Mouse (Mus musculus) embryonic facial prominence, embryonic 12.5 days (tissue): ENCODE measurements around the gene N4bp2l1. TPM values are rescaled to one million over a fixed set of nuclear protein-coding genes. Genes with fewer than 3 reads are reported as not detected.
"Not testable (repeated sequence)": the region's sequence is repeated elsewhere in the genome, so short reads cannot be mapped to it uniquely, and the experiment has no call there.

Experiments used
- ATAC-seq: fragments of 200-750 bp; cut with Nextera tagmentation; 2 replicates; pipeline ENCODE4 v1.8.0; 2017; ENCODE audit not compliant: insufficient number of reproducible peaks, insufficient read depth, low FRiP score, low TSS enrichment
- H3K27ac ChIP-seq: fragments of 300-500 bp; sonication (generic); 2 replicates; pipeline ENCODE4 v1.5.1; 2016; ENCODE audit warnings: mild to moderate bottlenecking
- H3K27me3 ChIP-seq: fragments of 300-500 bp; sonication (generic); 2 replicates; pipeline ENCODE4 v1.6.1; 2016; ENCODE audit warnings: mild to moderate bottlenecking, moderate library complexity
- H3K36me3 ChIP-seq: fragments of 300-500 bp; sonication (generic); 2 replicates; pipeline ENCODE4 v1.6.1; 2016; ENCODE audit warnings: mild to moderate bottlenecking
- H3K4me1 ChIP-seq: fragments of 300-500 bp; sonication (generic); 2 replicates; pipeline ENCODE4 v1.6.1; 2016
- H3K4me2 ChIP-seq: fragments of 300-500 bp; sonication (generic); replicated peaks from 2 replicates; pipeline ENCODE4 v1.6.1; 2016; ENCODE audit warnings: mild to moderate bottlenecking, moderate library complexity
- H3K4me3 ChIP-seq: fragments of 300-500 bp; sonication (generic); 2 replicates; pipeline ENCODE4 v1.5.1; 2016; ENCODE audit warnings: mild to moderate bottlenecking
- H3K9ac ChIP-seq: fragments of 300-500 bp; sonication (generic); 2 replicates; pipeline ENCODE4 v1.6.1; 2016; ENCODE audit warnings: mild to moderate bottlenecking, moderate library complexity
- H3K9me3 ChIP-seq: fragments of 300-500 bp; sonication (generic); 2 replicates; pipeline ENCODE4 v1.6.1; 2016; ENCODE audit warnings: mild to moderate bottlenecking, moderate library complexity
- WGBS: fragments of 180-500 bp; shearing (Covaris S2); methylation state at CpG from one replicate; pipeline ENCODE4 v1.1.7; 2016; 5-methylcytosine and 5-hydroxymethylcytosine counted together
- polyA plus RNA-seq: library from polyadenylated mRNA; unstranded; fragments of >200 nt; fragmentation: Nextera tagmentation; extraction: Ambion mirVana; gene quantifications from 2 replicates; pipeline ENCODE4 v1.2.1, GENCODE M21; 2016

The N4bp2l1 gene
- 4.7 and 5.3 TPM in 2 replicates for polyA plus RNA-seq

GRCm38 (mm10) chr5:150597088-150597487, at the start of gene N4bp2l1:
Gene N4bp2l1, minus strand, starts transcription at chr5:150597188.
- WGBS: 63% methylated on average over 7 of the region's 7 CpGs

GRCm38 (mm10) chr5:150644926-150645325, 47.9 kb upstream of the N4bp2l1 start:
- no peak overlapping the region for H3K9ac ChIP-seq
- no peak overlapping the region for H3K27ac ChIP-seq
- no peak overlapping the region for H3K4me3 ChIP-seq
- no peaks in the 10 kb centered on the region for H3K4me1 ChIP-seq
- peaks cover 39% of the 10 kb centered on the region for H3K36me3 ChIP-seq
- H3K4me2 ChIP-seq: no peak overlapping the region
- no peaks in the 10 kb centered on the region for H3K27me3 ChIP-seq
- H3K9me3 ChIP-seq: no peaks in the 10 kb centered on the region
- WGBS: 90% methylated on average over 4 of the region's 4 CpGs
- ATAC-seq: no peak

More at GRCm38 (mm10) chr5:150597088-150597487, at the start of gene N4bp2l1:
- Histone ChIP-seq H3K36me3 (no peaks in the 10 kb centered on the region), H3K27ac (no peak within 1 kb of the TSS), H3K27me3 (peaks cover 39% of the 10 kb centered on the region), H3K9me3 (no peaks in the 10 kb centered on the region), H3K4me2 (no peak within 1 kb of the TSS), H3K9ac (no peak within 1 kb of the TSS), H3K4me3 (no peak within 1 kb of the TSS), H3K4me1 (peaks cover 4% of the 10 kb centered on the region; the same call in 1 of the 2 replicates)
- no peak for ATAC-seq

- WGBS: 97% methylated on average over 4 of the region's 4 CpGs
- H3K4me2 ChIP-seq, H3K27ac ChIP-seq, ATAC-seq, H3K27me3 ChIP-seq, H3K4me3 ChIP-seq, H3K9me3 ChIP-seq, H3K4me1 ChIP-seq, H3K9ac ChIP-seq: not testable (repeated sequence)
- peaks cover 28% of the 10 kb centered on the region; the same call in 1 of the 2 replicates for H3K36me3 ChIP-seq
These were observed 46.4 kb upstream of the N4bp2l1 start for GRCm38 (mm10) chr5:150643390-150643789.

- Histone ChIP-seq H3K4me1 (no peaks in the 10 kb centered on the region), H3K9ac (no peak overlapping the region), H3K4me3 (no peak overlapping the region), H3K27me3 (no peaks in the 10 kb centered on the region), H3K27ac (no peak overlapping the region), H3K9me3 (no peaks in the 10 kb centered on the region), H3K36me3 (peaks cover 30% of the 10 kb centered on the region; the same call in 1 of the 2 replicates), H3K4me2 (no peak overlapping the region)
- WGBS: 91% methylated on average over 3 of the region's 3 CpGs
- no peak for ATAC-seq
These were observed 44.5 kb upstream of the N4bp2l1 start for GRCm38 (mm10) chr5:150641440-150641839.

- Histone ChIP-seq H3K4me1 (no peaks in the 10 kb centered on the region), H3K4me3 (no peak overlapping the region), H3K27ac (no peak overlapping the region), H3K4me2 (no peak overlapping the region), H3K27me3 (no peaks in the 10 kb centered on the region), H3K9ac (no peak overlapping the region), H3K9me3 (no peaks in the 10 kb centered on the region), H3K36me3 (peaks cover 2% of the 10 kb centered on the region)
- WGBS: 90% methylated on average over 2 of the region's 2 CpGs
- no peak for ATAC-seq
These were observed 32.7 kb upstream of the N4bp2l1 start for GRCm38 (mm10) chr5:150629692-150630091.

- Histone ChIP-seq H3K9me3 (no peaks in the 10 kb centered on the region), H3K27me3 (no peaks in the 10 kb centered on the region), H3K36me3 (no peaks in the 10 kb centered on the region; the same call in 1 of the 2 replicates), H3K4me1 (no peaks in the 10 kb centered on the region), H3K9ac (no peak overlapping the region), H3K4me3 (no peak overlapping the region), H3K4me2 (no peak overlapping the region), H3K27ac (no peak overlapping the region)
- ATAC-seq: no peak
- WGBS: 90% methylated on average over 1 of the region's 1 CpGs
These were observed 32.3 kb upstream of the N4bp2l1 start for GRCm38 (mm10) chr5:150629272-150629671.

GRCm38 (mm10) chr5:150625528-150625927, 28.5 kb upstream of the N4bp2l1 start:
- Histone ChIP-seq H3K4me2 (no peak overlapping the region), H3K4me1 (no peaks in the 10 kb centered on the region), H3K27me3 (no peaks in the 10 kb centered on the region), H3K27ac (no peak overlapping the region), H3K4me3 (no peak overlapping the region), H3K9ac (no peak overlapping the region), H3K9me3 (no peaks in the 10 kb centered on the region), H3K36me3 (no peaks in the 10 kb centered on the region)
- WGBS: 92% methylated on average over 7 of the region's 7 CpGs
- no peak for ATAC-seq

- Histone ChIP-seq H3K27me3 (no peaks in the 10 kb centered on the region), H3K4me2 (no peak overlapping the region), H3K4me1 (no peaks in the 10 kb centered on the region), H3K4me3 (no peak overlapping the region), H3K27ac (no peak overlapping the region), H3K9me3 (no peaks in the 10 kb centered on the region), H3K9ac (no peak overlapping the region), H3K36me3 (no peaks in the 10 kb centered on the region)
- ATAC-seq: no peak
- 23% methylated on average over 1 of the region's 1 CpGs for WGBS
These were observed 25.8 kb upstream of the N4bp2l1 start for GRCm38 (mm10) chr5:150622792-150623191.

GRCm38 (mm10) chr5:150621592-150621991, 24.6 kb upstream of the N4bp2l1 start:
- 93% methylated on average over 3 of the region's 3 CpGs for WGBS

GRCm38 (mm10) chr5:150620588-150621135, 23.7 kb upstream of the N4bp2l1 start:
- no peaks in the 10 kb centered on the region for H3K36me3 ChIP-seq
- no peaks in the 10 kb centered on the region for H3K27me3 ChIP-seq
- no peak overlapping the region for H3K4me3 ChIP-seq
- H3K9me3 ChIP-seq: no peaks in the 10 kb centered on the region
- no peaks in the 10 kb centered on the region for H3K4me1 ChIP-seq
- H3K9ac ChIP-seq: no peak overlapping the region
- no peak overlapping the region for H3K27ac ChIP-seq
- H3K4me2 ChIP-seq: no peak overlapping the region
- WGBS: 87% methylated on average over 7 of the region's 7 CpGs
- no peak for ATAC-seq

More at GRCm38 (mm10) chr5:150621592-150621991, 24.6 kb upstream of the N4bp2l1 start:
- Histone ChIP-seq H3K27me3 (no peaks in the 10 kb centered on the region), H3K4me2 (no peak overlapping the region), H3K4me3 (no peak overlapping the region), H3K27ac (no peak overlapping the region), H3K4me1 (no peaks in the 10 kb centered on the region), H3K9me3 (no peaks in the 10 kb centered on the region), H3K9ac (no peak overlapping the region), H3K36me3 (no peaks in the 10 kb centered on the region)
- no peak for ATAC-seq

- no peak overlapping the region for H3K27ac ChIP-seq
- no peaks in the 10 kb centered on the region for H3K4me1 ChIP-seq
- 88% methylated on average over 10 of the region's 10 CpGs for WGBS
- H3K4me3 ChIP-seq: no peak overlapping the region
- H3K9me3 ChIP-seq: no peaks in the 10 kb centered on the region
- H3K4me2 ChIP-seq: no peak overlapping the region
- no peaks in the 10 kb centered on the region for H3K36me3 ChIP-seq
- no peak overlapping the region for H3K9ac ChIP-seq
- no peaks in the 10 kb centered on the region for H3K27me3 ChIP-seq
- ATAC-seq: no peak
These were observed 21.8 kb upstream of the N4bp2l1 start for GRCm38 (mm10) chr5:150618599-150619355.

- H3K4me3 ChIP-seq: no peak overlapping the region
- ATAC-seq: no peak
- no peaks in the 10 kb centered on the region for H3K27me3 ChIP-seq
- H3K4me1 ChIP-seq: no peaks in the 10 kb centered on the region
- 72% methylated on average over 3 of the region's 3 CpGs for WGBS
- H3K27ac ChIP-seq: no peak overlapping the region
- H3K9ac ChIP-seq: no peak overlapping the region
- no peaks in the 10 kb centered on the region for H3K9me3 ChIP-seq
- H3K4me2 ChIP-seq: no peak overlapping the region
- H3K36me3 ChIP-seq: no peaks in the 10 kb centered on the region
These were observed 19.7 kb upstream of the N4bp2l1 start for GRCm38 (mm10) chr5:150616731-150617130.
